26 mouse cellular contexts compared by ENCODE assay signal in genomic region chr4:120083700-120084099, GRCm38 (mm10). TPM values are rescaled to one million over a fixed set of nuclear protein-coding genes. Genes with fewer than 3 reads are reported as not detected.
DNase-seq lines count a peak whose midpoint lies in the region; ATAC-seq and TF ChIP-seq lines count a peak whose summit lies in the region.
"Had no signal": no experiment of that assay in that cellular context is flagged by ENCODE, and none has a peak within 500 bp of the region (broad histone marks: within the 10 kb centered on the region; RNA-seq: fewer than 3 reads in every experiment).

No protein-coding gene starts in this region.

- DNase-seq in embryonic facial prominence, embryonic 14.5 days (ENCODE audit: low spot score), result peak; percentile 88
- no peak for DNase-seq in embryonic facial prominence, embryonic 10.5 days (ENCODE audit: low spot score)
- DNase-seq in kidney, adult 2 months, result peak; percentile 13
- no peak for DNase-seq in kidney, adult 18-20 months
- peak; percentile 41 for DNase-seq in urinary bladder, postnatal 14 days (ENCODE audit: low spot score)
- no peak for DNase-seq in urinary bladder, postnatal 25 days (ENCODE audit: low spot score)
- DNase-seq in adrenal gland, postnatal 4 days (ENCODE audit: low spot score in 2 of 2), result no peak
- DNase-seq: adrenal gland, postnatal 36 days; cerebellum, adult 9-11 months; embryo, embryonic 11 days; gastrocnemius, postnatal 14 days; kidney, postnatal 10 days; left cerebral cortex, postnatal 4 days; thymus, postnatal 36 days had no signal

- no peak overlapping the region for H3K9ac ChIP-seq in embryonic facial prominence, embryonic 14.5 days (ENCODE audit: low read depth, low read length)
- H3K9ac ChIP-seq: heart, embryonic 13.5 days; liver, embryonic 12.5 days had no signal

- no peaks in the 10 kb centered on the region for H3K27me3 ChIP-seq in embryonic facial prominence, embryonic 14.5 days (replicated peaks; ENCODE audit: control insufficient read depth, insufficient read depth, low read length)
- H3K27me3 ChIP-seq in embryonic facial prominence, embryonic 10.5 days (replicated peaks; ENCODE audit: low read depth, poor library complexity, severe bottlenecking), result no peaks in the 10 kb centered on the region
- H3K27me3 ChIP-seq in kidney, adult 2 months (replicated peaks; ENCODE audit: control insufficient read depth, insufficient read depth, low read length), result no peaks in the 10 kb centered on the region
- H3K27me3 ChIP-seq: CH12.LX; heart, embryonic 13.5 days; liver, embryonic 12.5 days had no signal

- no peak overlapping the region for H3K4me3 ChIP-seq in embryonic facial prominence, embryonic 14.5 days (ENCODE audit: low read depth, low read length)
- H3K4me3 ChIP-seq in embryonic facial prominence, embryonic 10.5 days, result no peak overlapping the region
- no peak overlapping the region for H3K4me3 ChIP-seq in kidney, adult 2 months (ENCODE audit: insufficient read depth, low read depth, low read length)
- H3K4me3 ChIP-seq: heart, embryonic 13.5 days; hindbrain, embryonic 10.5 days; liver, embryonic 12.5 days had no signal

- no peaks in the 10 kb centered on the region for H3K9me3 ChIP-seq in embryonic facial prominence, embryonic 14.5 days (ENCODE audit: control insufficient read depth, low read length)
- no peaks in the 10 kb centered on the region for H3K9me3 ChIP-seq in embryonic facial prominence, embryonic 10.5 days
- H3K9me3 ChIP-seq: heart, embryonic 13.5 days; hindbrain, embryonic 10.5 days; liver, embryonic 12.5 days had no signal

- H3K36me3 ChIP-seq in embryonic facial prominence, embryonic 14.5 days (ENCODE audit: control insufficient read depth, insufficient read depth, low read length), result no peaks in the 10 kb centered on the region
- H3K36me3 ChIP-seq in embryonic facial prominence, embryonic 10.5 days (replicated peaks), result no peaks in the 10 kb centered on the region
- H3K36me3 ChIP-seq in kidney, adult 2 months (ENCODE audit: control insufficient read depth, insufficient read depth, low read length), result no peaks in the 10 kb centered on the region
- H3K36me3 ChIP-seq: heart, embryonic 13.5 days; hindbrain, embryonic 10.5 days; liver, embryonic 12.5 days had no signal

- no peak for ATAC-seq in embryonic facial prominence, embryonic 14.5 days (ENCODE audit: low read depth)
- no peak for ATAC-seq in granulocyte monocyte progenitor cell, adult 5-6 weeks (replicated peaks; ENCODE audit: poor library complexity, severe bottlenecking)
- ATAC-seq: forebrain, embryonic 16.5 days; liver, embryonic 12.5 days had no signal

- TF ChIP-seq POLR2A in kidney, adult 2 months (IDR thresholded peaks at IDR 0.05; ENCODE audit: low read depth, low read length), result no peak

- 56% methylated on average over 3 of the region's 3 CpGs for WGBS in embryonic facial prominence, embryonic 14.5 days
- WGBS in embryonic facial prominence, embryonic 10.5 days, result 84% methylated on average over 3 of the region's 3 CpGs
- WGBS in kidney, adult 2 months, result 78% methylated on average over 3 of the region's 3 CpGs

- no peak overlapping the region for H3K4me2 ChIP-seq in embryonic facial prominence, embryonic 14.5 days (ENCODE audit: low read depth, low read length)
- H3K4me2 ChIP-seq: heart, embryonic 13.5 days; liver, embryonic 12.5 days had no signal

- H3K27ac ChIP-seq in embryonic facial prominence, embryonic 14.5 days (replicated peaks; ENCODE audit: low read depth, low read length), result no peak overlapping the region
- no peak overlapping the region for H3K27ac ChIP-seq in embryonic facial prominence, embryonic 10.5 days (replicated peaks)
- H3K27ac ChIP-seq in kidney, adult 2 months (ENCODE audit: insufficient read depth, low read depth, low read length), result no peak overlapping the region
- H3K27ac ChIP-seq: heart, embryonic 13.5 days; hindbrain, embryonic 10.5 days; liver, embryonic 12.5 days had no signal

- no peaks in the 10 kb centered on the region for H3K4me1 ChIP-seq in embryonic facial prominence, embryonic 14.5 days (ENCODE audit: control insufficient read depth, insufficient read depth, low read length)
- H3K4me1 ChIP-seq in embryonic facial prominence, embryonic 10.5 days, result peaks cover 2% of the 10 kb centered on the region; the same call in 1 of the 2 replicates
- no peaks in the 10 kb centered on the region for H3K4me1 ChIP-seq in kidney, adult 2 months (ENCODE audit: control insufficient read depth, insufficient read depth, low read length)
- H3K4me1 ChIP-seq: hindbrain, embryonic 10.5 days; liver, embryonic 12.5 days had no signal

- no peak for TF ChIP-seq CTCF in kidney, adult 2 months (conservative IDR thresholded peaks at IDR 0.05; ENCODE audit: insufficient read depth, insufficient read length, low read depth, low read length)

RNA-seq across cellular contexts. Expression of gene AL607142.1, which starts 18.9 kb away (rescaled TPM):
- polyA plus RNA-seq in embryonic facial prominence, embryonic 14.5 days (2014; fragmentation: Nextera tagmentation; extraction: Ambion mirVana), result not detected in 2 replicates
- not detected in 2 replicates for polyA plus RNA-seq in embryonic facial prominence, embryonic 10.5 days (2016; fragmentation: Nextera tagmentation; extraction: Ambion mirVana)
- polyA plus RNA-seq in kidney, adult 2 months (2012; rRNA removed), result not detected in 2 replicates
- not detected for total RNA-seq in adrenal gland, postnatal 4 days (2021)
- total RNA-seq in granulocyte monocyte progenitor cell, adult 5-6 weeks (2014; fragmentation: Nextera tagmentation), result not detected in 2 replicates
- not detected in 2 replicates for total RNA-seq in granulocyte monocyte progenitor cell, adult 5-6 weeks (2017)
- total RNA-seq: adrenal gland, postnatal 36 days; CH12.LX; gastrocnemius, postnatal 14 days; layer of hippocampus, adult 8-10 months; left cerebral cortex, adult 18-20 months; left cerebral cortex, postnatal 4 days; megakaryocyte progenitor cell, adult 5-6 weeks; midbrain, postnatal 0 days had no signal
- polyA plus RNA-seq: forebrain, embryonic 16.5 days; heart, embryonic 13.5 days; hindbrain, embryonic 10.5 days; intestine, embryonic 14.5 days; liver, embryonic 12.5 days; midbrain, postnatal 0 days; small intestine, adult 2 months had no signal

Comparison
In these comparisons a context has a peak if more than half of its experiments do, and no peak if none do; other contexts are left out.
1. DNase-seq: peak in embryonic facial prominence, embryonic 14.5 days (single experiment), kidney, adult 2 months (single experiment) and urinary bladder, postnatal 14 days (single experiment); none in embryonic facial prominence, embryonic 10.5 days (single experiment), kidney, adult 18-20 months (single experiment), urinary bladder, postnatal 25 days (single experiment) and adrenal gland, postnatal 4 days (0 of 2).